Mouse (Mus musculus) right cerebral cortex, postnatal 36 days (tissue): Measurements from ENCODE around the gene Tcap.

Source experiments
- DNase-seq, 2 experiments: peaks; one replicate each; pipeline ENCODE4 v3.0.0; 2022; ENCODE audit warnings: low spot score in 2 of 2, mixed read lengths in 1 of 2

The Tcap gene

DNA sequence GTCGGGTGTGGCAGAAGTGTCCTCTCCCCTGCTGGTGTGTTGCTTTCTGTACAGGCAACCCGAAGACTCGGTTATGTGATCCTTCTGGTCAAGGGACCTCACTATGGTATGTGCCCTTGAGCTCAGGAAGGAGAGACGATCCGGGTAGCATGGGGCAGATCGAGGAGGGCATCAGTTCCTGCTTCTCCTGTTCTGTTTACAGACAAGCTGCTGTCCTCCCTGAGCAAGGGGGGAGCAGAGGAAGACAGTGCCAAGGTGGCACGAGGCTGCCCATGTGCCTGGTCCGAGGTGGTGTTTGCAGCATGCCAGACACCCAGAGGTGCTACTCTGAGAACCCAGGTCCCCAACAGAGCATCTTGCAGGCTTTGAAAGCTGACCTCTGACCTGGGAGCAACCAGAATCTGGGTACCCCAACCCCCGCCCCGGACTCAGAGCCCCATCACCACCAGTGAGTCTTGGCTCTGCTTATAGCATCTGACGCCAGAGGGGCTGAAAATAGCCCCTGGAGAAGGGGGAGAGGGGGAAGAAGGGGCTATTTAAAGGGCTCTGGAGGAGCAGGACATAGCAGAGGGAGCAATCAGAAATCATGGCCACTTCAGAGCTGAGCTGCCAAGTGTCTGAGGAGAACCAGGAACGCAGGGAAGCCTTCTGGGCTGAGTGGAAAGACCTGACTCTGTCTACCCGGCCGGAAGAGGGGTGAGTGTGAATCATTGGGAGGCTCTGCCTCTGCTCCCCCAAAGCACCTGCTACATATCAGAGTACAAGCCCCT lies at the start of gene Tcap:
TSS of gene Tcap (plus strand) at position 551 of the 770 bp plus-strand sequence.
- no peak for DNase-seq

DNA sequence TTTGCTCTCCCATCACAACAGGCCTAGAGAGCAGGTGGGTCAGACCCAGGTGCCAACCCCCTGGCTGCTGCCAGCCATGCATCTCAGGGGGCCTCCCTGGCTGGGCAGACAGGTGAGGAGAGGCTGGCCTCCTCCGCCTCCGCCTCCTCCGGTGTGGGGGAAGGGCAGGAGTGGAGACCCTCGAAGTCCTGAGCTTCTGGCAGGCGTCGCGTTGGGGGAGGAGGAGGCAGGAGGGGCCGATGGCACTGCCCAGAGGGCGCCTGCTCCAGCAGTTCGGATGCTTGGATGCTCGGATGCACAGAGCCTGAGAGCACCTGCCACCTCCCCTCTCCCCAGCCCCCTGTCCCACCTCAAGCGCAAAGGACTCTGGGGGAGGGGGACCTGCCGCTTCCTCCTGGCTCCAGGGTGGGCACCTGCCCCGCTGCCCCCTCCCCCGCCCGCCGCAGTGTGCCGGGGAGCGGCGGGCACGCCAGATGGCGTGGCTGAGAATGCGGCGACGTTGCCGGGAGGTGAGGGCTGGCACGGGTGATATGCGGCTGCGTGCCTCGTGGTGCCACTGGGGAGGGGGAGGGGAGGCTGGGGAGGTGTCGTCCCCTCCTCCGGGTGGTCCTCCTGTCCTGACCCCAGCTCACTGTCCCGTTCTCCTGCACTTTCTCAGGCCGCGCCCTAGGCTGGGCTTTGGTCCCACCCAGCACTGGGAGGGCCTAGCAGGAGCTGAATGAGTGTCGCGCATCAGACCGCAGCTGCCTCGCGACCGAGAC lies 49.5 kb upstream of the Tcap start:
- no peak for DNase-seq

DNA sequence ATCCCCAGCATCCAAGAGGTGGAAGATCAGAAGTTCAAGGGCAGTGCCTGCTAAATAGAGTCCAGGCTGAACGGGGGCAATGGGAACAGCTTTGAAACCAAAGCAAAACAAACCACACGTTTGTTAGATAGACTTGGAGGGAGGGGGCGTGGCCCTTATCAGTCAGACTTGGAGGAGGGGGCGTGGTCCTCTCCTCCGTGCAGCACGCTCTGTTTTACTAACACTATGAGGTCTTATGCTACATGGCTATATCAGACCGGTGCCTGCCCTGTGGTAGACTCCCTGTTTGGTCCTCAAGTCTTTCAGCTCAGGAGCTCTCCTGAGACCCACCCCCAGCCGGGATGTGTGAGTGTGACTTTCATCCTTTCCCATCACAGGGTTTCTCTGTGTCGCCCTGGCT lies 48.4 kb upstream of the Tcap start:
- no peak for DNase-seq

DNA sequence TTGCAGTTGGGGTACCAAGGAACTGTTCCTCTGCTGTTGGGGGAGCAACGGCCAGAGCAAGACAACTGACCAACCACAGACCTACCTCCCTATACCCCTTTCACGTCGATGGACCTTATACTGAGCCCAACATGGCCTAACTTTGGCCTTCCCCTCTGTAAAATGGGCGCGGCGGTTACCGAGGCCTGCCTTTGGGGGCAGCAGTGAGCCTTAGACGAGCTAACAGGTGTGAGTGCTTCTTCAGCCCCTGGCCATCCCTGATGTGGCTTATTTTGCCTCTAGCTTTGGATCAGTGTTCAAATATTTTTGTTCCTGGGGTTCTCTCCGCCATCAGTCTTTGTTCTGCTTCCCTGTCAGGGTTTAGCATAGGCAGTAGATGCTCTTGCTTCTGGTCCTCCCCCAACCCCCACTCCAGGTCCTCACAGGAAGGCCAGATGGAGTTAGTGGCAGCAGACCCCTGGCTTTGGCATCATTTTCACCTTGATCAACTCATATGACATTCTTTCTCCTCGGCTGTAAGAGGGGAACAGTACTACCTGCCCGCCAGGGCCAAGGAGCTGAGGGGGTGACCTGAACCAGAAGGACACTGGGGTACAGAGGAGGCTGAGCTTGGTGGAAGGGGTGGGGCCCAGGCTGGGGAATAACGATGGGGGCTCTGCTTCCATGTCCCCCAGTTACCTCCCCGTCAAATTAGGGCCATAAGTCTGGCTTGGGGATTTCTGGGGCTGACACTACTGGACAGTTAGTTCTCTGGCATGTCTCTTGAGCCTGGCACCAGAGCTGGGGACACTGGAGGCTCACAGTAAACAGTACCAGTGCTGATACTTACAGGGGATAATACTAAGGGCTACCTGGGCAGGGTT lies 47.1 kb upstream of the Tcap start:
- no peak for DNase-seq

DNA sequence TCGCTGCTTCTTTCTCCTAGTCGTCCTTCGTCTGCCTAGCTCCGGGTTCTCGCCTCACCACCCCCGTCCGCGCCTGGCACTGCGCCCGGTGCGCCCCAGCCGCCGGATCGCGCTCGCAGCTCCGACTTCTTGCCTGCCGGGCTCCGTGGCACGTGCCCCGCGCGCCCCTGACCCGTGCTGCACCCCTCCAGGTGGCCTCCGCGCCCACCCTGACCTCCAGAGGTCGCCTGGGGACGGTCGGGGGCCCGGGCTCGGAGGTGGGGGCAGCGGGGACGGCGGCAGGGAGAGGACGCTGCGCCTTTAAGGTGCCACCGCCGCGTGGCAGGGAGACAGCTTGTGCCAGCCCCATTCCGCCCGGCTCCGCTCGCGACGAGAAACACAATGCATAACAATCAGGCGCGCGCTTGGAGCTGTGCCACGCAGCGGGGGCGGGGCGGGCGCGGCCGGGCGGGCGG lies 45.1 kb upstream of the Tcap start:
- peak; percentile 74 to 77 for DNase-seq

DNA sequence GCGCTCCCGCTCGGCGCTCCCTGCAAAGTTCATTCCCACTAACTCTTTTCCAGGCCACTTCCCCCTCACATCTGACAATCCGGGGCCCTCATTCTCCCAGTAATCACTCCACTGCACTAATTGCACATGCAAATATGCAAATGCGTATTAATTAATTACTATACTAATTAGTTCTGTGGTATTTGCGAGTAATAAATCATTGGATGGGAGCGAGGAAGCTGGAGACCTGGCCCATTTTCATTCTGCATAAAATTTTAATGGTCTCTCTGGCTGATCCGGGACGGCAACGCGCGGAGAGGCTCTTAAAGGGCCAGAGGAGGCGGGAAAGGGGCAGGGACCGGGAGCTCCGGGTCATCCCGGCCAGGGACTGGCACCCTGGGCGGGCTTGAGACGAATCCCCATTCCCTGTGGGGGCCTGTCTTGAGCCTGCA lies 44.5 kb upstream of the Tcap start:
- DNase-seq: no peak

DNA sequence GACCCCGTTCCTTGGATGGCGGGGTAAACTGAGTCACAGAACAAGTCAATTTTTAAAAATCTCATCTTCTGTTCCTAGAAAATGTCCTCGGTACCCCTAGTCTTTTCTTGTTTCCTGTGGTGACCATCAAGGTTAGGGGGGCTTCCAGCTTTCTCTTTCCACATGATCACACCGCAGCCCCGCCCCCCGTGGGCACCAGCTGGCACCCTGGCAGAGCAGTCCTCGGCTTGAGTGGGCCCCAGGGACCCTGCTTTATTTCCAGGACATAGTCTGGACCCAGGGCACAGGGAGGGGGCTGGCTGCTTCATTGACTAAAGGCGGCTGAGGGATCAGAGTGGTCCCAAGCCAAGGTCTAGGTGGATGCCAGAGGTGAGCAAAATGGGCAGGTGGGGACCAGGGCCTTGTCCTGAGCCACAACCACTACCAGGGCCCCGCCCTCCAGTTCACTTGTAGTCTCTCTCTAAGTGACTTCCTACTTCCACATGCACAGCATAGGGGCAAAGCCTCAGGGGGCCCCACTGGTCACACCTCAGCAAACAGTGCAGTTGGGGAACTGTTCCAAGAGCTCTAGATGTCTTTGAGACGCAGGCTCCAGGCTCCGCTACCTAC lies 43.8 kb upstream of the Tcap start:
- no peak for DNase-seq

DNA sequence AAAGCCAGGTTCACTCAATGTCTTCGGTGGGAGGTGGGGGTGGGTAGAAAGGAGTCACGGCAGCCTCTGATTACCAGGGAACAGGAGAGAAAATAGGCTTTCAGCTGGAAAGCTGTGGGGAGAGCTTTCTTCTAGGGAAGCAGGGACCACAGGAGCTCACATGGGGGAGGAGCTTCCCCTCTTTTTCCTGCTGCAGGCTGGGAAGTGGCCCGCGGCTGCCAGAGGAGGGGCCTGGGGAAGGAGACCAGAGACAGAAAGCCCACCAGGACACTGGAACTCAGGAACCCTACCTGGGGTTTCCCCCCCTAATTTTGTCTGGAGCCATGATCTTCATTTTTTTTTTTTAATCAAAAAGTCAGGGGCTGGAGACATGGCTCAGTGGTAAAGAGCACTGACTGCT lies 43.0 kb upstream of the Tcap start:
- DNase-seq: no peak

DNA sequence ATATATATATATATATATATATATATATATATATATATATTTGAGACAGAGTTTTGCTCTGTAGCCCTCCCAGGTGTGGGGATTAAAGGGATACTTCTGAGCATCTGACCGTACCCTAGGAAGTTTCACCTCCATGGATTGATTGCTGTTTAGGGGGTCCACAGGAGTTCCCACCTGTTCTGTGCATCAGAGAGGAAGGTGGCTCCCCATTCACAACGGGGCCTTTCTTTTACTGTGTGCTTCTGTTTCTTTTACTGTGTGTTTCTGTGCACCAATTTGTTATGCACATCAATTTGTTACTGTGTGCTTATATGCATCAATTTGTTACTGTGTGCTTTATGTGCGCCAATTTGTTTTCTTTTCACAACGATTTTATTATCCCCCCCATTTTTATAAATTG lies 42.4 kb upstream of the Tcap start:
- DNase-seq: no peak

DNA sequence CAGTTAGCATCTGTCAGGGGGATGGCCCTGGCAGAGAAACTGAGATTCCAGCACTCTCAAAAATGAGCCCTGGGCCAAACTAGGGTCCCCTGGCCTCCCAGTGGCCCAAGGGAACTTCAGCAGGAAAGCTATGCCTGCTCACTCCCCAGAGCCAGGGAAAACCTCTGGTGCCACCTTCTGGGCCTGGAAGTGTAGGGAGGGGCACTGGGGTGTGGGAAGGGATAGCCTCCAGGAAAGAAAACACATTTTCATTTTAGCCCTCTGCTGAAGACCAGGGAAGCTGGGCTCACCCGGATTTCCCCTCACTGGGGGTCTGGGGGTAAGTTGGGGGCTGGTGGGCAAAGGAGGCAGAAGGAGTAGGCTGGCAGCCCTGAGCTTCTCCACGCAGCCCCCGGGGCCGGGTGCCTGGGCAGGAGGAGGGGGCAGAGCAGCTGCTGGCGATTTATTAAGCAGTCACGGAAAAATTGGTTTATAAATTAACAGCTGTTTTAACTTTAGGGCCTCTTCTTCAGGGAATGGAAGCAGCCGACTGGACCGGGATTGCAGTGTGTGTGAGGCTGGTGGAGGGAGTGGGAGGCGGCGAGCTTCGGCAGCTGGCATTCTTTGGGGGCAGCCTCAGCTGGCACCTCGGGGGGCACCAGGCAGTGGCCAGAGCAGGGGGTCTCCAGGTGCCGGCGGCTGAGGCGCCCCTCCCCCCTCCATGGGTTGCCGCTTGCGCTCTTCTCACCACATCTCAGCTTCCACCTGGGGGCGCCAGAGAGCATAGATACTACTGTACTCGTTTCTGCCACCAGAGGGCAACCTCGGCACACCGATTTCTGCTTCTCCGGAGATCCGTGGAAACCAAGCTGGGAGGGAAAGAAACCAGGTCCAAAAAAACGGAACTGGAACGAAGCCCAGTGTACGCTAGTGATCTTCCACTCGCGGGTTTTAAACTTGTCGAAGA lies 41.3 kb upstream of the Tcap start:
- DNase-seq: peak; percentile 90 to 93

DNA sequence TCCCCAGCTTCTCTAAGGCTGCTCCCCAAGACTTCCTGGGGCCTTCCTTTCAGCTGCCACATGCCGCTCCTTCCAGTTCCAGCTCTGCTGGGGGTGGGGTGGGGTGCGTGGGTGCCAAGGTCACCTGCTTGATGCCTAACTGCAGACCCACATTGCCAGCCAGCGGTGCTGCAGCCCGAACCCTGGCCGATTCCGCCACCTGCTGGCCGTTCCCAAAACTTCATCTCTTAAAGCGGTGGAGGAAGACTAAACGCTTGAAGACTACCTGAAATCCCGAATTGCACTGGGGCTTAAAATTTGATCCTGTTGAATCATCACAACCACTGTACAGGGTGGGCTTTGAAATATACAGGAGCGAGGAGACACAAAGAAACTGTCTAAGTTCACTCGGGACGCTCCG lies 38.4 kb upstream of the Tcap start:
- no peak for DNase-seq

DNA sequence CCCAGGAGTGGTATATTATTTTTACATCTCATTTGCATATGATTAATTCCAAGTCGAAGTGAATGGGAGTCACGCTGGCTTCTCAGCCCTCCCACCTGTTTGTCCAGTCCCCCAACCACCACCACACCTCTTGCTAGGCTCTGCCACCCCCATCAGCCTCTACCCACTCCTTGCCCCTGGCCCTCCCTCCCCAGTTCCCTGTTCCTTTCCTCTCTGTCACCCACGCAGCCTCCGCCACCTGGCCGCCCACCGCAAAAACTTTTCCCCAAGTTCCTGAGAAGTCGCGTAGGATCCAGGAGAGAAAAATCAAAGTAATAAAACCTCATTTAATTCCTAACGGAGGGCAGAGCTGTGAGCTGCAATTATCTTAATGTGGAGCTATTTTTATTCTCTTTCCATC lies 37.4 kb upstream of the Tcap start:
- DNase-seq: no peak

DNA sequence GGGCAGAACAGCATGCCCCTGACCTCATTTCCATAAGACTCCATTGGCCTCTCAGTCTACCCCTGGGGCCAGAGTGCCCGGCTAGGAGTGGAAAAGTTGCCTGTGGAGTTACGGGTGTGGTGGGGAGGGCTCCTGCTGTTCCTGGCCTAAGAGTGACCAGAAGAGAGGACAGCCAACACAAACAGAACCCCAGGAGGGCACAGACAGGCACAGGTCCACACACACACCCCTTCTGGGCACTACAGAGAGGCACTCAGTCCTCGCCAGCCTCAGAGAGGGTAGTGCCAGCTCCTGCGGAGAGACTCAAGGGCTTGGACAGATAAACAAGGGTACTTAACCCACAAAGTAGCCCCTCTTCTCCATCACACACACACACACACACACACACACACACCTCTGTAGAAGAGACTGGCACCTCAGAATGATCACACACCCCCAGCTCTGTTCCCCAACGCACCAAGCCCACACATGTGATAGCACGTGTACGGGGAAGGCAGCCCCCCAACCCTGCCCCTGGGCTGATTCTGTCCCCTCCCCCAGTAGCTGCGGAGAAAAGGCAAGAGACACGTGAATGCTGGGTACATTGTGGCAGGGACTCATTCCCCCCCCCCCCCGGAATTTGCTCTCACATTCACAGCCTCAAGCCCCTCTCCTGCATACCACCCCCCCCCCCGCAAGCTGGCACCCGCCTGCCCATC lies 36.1 kb upstream of the Tcap start:
- no peak for DNase-seq

DNA sequence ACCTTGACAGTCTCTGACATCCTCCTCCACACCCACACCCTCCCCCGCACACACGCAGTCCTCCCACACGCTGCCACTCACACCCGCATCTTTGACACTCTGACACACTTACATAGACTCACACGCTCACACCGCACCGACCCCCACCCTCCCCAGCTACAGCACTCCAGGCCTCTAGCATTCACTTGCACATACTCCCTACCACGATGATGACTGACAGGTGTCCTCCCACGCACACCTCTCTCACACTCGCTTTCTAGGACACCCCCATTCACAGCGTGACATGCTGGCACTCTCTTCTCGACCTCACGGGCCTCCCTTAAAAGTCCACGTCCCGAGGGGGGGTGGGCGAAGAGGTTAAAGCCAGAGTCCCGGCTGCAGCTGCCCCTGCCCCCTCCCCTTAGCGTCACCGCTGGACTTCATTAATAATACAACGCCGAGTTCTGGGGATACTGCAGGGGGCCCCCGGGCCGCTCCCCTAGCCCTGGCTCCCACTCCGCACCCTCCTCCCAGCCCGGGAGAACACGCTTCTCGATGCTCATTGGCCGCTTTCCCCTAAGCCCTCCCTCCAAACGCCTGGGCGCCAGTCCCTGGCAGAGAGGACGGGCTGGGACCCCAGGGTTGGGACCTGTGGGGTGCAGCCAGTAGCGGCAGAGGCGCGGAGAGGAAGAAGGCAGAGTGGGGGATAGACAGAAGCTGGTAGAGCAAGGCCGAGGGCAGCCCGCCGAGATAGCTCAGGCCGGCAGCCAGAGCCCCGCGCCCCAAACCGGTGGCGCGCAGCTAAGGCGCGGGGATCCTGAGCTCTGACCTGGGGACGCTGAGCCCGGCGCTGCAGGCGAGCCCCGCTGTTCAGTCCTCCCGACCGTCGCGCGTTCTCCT lies 35.3 kb upstream of the Tcap start, which contains the start of gene Ppp1r1b:
TSS of gene Ppp1r1b (plus strand) at position 322 of the 879 bp plus-strand sequence.
- DNase-seq: peak in 1 of 2 experiments; percentile 71

DNA sequence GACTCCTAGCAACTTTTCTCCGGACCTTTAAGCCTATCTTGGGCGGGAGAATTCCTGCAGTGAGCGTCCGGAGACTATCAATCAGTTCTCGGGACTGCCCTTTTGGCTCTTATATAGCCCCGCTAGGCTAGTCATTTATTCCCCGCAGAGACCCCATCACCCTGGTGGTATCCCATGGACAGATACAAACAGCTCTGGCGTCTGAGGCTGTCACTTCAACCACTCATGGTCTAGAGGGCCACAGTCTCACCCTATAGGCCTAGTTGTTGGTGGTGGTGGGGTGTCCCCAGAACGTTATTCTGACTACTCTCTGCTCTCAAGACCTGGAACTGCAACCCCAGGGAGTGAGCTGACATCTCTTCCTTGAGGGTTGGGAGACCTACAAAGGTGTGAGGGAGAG lies 34.3 kb upstream of the Tcap start:
- no peak for DNase-seq

DNA sequence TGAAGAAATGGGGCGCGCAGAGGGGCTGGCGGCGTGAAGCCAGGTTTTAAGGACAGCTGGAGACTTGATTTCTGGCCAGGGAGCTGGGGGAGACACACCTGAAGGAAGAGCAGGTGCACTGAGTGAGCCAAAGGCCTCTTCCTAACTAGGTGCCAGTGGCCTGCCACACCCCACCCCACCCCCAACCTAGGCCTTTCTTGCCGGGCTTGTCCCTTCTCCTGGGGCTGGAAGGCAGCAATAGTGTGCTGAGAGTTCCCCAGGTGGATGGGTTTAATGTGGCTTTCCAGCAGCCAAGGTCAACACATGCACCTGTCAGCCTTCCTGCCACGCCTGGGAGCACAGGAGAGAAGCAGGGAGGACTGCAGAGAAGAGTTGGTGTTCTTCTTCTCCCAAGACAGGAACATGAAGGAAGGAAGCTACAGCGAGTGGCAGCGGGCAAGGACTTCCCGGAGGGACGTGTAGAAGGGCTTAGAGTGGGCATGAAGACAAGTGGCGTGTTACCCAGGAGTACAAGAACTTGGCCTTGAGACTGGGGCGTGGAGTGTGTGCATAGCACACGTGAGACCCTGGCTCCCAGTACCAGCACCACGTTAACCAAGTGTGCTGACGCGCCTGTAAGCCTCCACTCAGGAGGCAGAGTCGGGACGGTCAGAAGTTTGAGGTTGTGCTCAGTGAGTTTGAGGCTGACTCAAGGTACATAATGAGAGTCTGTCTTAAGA lies 31.2 kb upstream of the Tcap start:
- no peak for DNase-seq

DNA sequence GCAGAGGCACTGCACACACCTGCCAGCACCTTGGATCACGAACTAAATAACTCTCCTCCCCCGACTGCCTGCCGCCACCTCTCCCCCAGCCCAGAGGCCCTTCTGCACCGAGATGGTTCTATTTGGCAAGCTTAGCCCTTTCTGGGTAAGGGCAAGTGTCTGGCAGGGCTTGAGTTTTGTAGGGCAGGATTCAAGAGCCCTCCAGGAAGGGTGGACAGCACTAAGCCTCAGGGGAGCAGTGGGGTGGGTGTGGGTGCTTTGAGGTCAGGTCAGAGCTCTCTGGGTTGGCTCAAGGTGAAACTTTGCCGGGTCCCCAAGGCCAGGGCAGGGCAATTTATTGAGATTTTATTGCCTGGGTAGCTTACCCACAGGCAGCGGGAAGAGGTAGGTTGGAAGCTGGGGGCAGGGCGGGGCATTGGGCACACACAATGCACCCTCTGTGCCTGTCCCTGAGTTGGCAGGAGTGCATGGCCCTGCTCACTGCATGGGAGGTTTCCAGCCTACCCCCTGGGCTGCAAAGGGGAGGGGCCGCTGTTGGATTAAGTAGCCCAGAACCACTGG lies 29.9 kb upstream of the Tcap start:
- DNase-seq: peak in 1 of 2 experiments; percentile 47

DNA sequence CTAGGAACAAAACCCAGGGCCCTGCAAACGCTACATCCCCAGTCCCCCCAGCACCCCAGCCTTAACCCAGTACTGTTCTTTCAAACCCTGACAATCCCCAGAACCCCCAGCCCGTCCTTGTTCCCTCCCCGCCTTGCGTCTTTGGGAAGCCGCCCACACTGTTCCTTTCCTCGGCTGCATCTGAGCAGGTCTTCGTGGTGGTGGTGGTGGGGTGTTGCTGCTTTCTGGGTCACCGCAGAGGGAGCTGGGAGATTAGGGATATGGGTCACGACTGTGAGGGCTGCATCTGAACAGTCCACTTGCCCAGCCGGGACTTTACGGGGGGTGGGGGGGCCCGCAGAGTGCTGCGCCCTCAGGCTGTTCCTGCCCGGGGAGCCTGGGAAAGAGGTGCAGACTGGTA lies 29.2 kb upstream of the Tcap start:
- peak in 1 of 2 experiments; percentile 75 for DNase-seq
